In the genomic region with DNA sequence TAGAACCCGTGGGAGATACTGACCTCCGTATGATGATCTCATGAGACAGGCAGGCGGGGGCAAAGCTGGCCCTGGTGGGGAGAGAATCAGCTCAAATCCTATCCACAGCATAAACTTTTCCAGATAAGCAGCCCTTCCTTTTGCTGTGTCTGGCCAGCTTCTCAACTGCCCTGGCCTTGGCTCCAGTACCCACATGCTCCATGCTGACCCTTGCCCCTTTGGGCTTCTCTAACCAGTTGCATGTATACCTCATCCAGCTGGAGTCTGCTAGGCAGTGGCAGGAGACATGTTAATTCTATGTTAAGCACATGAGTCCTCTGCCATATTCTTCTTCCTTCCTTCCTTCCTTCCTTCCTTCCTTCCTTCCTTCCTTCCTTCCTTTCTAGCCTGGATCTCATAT, we compare ENCODE assay signal across 26 mouse cellular contexts. TPM values are rescaled to one million over a fixed set of nuclear protein-coding genes. Genes with fewer than 3 reads are reported as not detected.
DNase-seq lines count a peak whose midpoint lies in the region; ATAC-seq and TF ChIP-seq lines count a peak whose summit lies in the region.
"Had no signal": no experiment of that assay in that cellular context is flagged by ENCODE, and none has a peak within 500 bp of the region (broad histone marks: within the 10 kb centered on the region; RNA-seq: fewer than 3 reads in every experiment).

No protein-coding gene starts in this region.

- no peaks in the 10 kb centered on the region for H3K9me3 ChIP-seq in kidney, embryonic 14.5 days (ENCODE audit: control insufficient read depth, low read length)
- H3K9me3 ChIP-seq: embryonic facial prominence, embryonic 10.5 days; embryonic facial prominence, embryonic 12.5 days; forebrain, embryonic 12.5 days had no signal

- H3K9ac ChIP-seq in kidney, embryonic 14.5 days (ENCODE audit: low read depth, low read length), result no peak overlapping the region
- no peak overlapping the region for H3K9ac ChIP-seq in liver, adult 2 months (ENCODE audit: low read depth, low read length)
- H3K9ac ChIP-seq: embryonic facial prominence, embryonic 12.5 days; forebrain, embryonic 12.5 days; forebrain, postnatal 0 days had no signal

- H3K27ac ChIP-seq in kidney, embryonic 14.5 days (ENCODE audit: low read depth, low read length), result no peak overlapping the region
- H3K27ac ChIP-seq in liver, adult 2 months (replicated peaks; ENCODE audit: insufficient read depth, low read depth, low read length), result no peak overlapping the region
- H3K27ac ChIP-seq: embryonic facial prominence, embryonic 10.5 days; embryonic facial prominence, embryonic 12.5 days; forebrain, embryonic 12.5 days had no signal

- no peak overlapping the region for H3K4me2 ChIP-seq in kidney, embryonic 14.5 days (replicated peaks; ENCODE audit: low read depth, low read length)
- H3K4me2 ChIP-seq: embryonic facial prominence, embryonic 12.5 days; forebrain, embryonic 12.5 days had no signal

- H3K4me1 ChIP-seq in kidney, embryonic 14.5 days (ENCODE audit: control insufficient read depth, insufficient read depth, low read length), result peaks cover 5% of the 10 kb centered on the region; the same call in 1 of the 2 replicates
- H3K4me1 ChIP-seq in liver, adult 2 months (ENCODE audit: control insufficient read depth, insufficient read depth, low read length), result no peaks in the 10 kb centered on the region
- H3K4me1 ChIP-seq: embryonic facial prominence, embryonic 12.5 days had no signal

- H3K36me3 ChIP-seq in kidney, embryonic 14.5 days (ENCODE audit: control insufficient read depth, insufficient read depth, low read length), result no peaks in the 10 kb centered on the region
- no peaks in the 10 kb centered on the region; the same call in 1 of the 2 replicates for H3K36me3 ChIP-seq in liver, adult 2 months (ENCODE audit: control insufficient read depth, insufficient read depth, low read length)
- H3K36me3 ChIP-seq: embryonic facial prominence, embryonic 10.5 days; embryonic facial prominence, embryonic 12.5 days; forebrain, embryonic 12.5 days had no signal

- TF ChIP-seq CTCF in liver, adult 2 months (IDR thresholded peaks at IDR 0.05; ENCODE audit: low read depth, low read length), result no peak

- TF ChIP-seq POLR2A in liver, adult 2 months (IDR thresholded peaks at IDR 0.05; ENCODE audit: extremely low read depth, insufficient read depth, low read length), result no peak

- no peak overlapping the region for H3K4me3 ChIP-seq in kidney, embryonic 14.5 days (ENCODE audit: low read length)
- H3K4me3 ChIP-seq in liver, adult 2 months (ENCODE audit: insufficient read depth, low read depth, low read length), result no peak overlapping the region
- H3K4me3 ChIP-seq: embryonic facial prominence, embryonic 10.5 days; embryonic facial prominence, embryonic 12.5 days; forebrain, embryonic 12.5 days had no signal

- DNase-seq in kidney, adult 11 months, result peak; percentile 49
- peak; percentile 33 for DNase-seq in kidney, postnatal 14 days
- DNase-seq in kidney, postnatal 10 days, result no peak
- DNase-seq in liver, adult 2 months (ENCODE audit: extremely low read depth, low read depth, low spot score), result peak; percentile 55
- DNase-seq in liver (no peak), adipocyte (ENCODE audit: low spot score) (peak; percentile 42)
- no peak for DNase-seq in natural killer cell, adult 2 months (ENCODE audit: low spot score in 2 of 2)
- DNase-seq: adrenal gland, adult 2 months; adrenal gland, postnatal 10 days; adrenal gland, postnatal 25 days; cerebellum, adult 11-12 months; cerebellum, adult 2 months; cerebellum, adult 9-10 months; cerebellum, postnatal 10 days; cerebellum, postnatal 25 days; forebrain, postnatal 0 days had no signal

- H3K79me2 ChIP-seq in liver, adult 2 months (ENCODE audit: control insufficient read depth, insufficient read depth, low read length), result no peaks in the 10 kb centered on the region

- WGBS in kidney, embryonic 14.5 days, result 74% methylated on average over 3 of the region's 3 CpGs
- WGBS in liver, adult 2 months, result 72% methylated on average over 3 of the region's 3 CpGs

- H3K27me3 ChIP-seq in kidney, embryonic 14.5 days (ENCODE audit: control insufficient read depth, insufficient read depth, low read length), result peaks cover 18% of the 10 kb centered on the region
- H3K27me3 ChIP-seq in liver, adult 2 months (ENCODE audit: control insufficient read depth, insufficient read depth, low read length), result no peaks in the 10 kb centered on the region

- ATAC-seq in kidney, embryonic 14.5 days (ENCODE audit: low FRiP score, low TSS enrichment), result no peak
- ATAC-seq: activated CD4-positive, CD25-positive, alpha-beta regulatory T cell, adult 4 months; forebrain, embryonic 14.5 days; forebrain, postnatal 0 days had no signal

RNA-seq across cellular contexts. Expression of a gene that starts 6.2 kb away (rescaled TPM):
- 6.9 and 9.9 TPM in 2 replicates for polyA plus RNA-seq in kidney, embryonic 14.5 days (2014; fragmentation: Nextera tagmentation; extraction: Ambion mirVana)
- total RNA-seq in liver, adult 2 months (2014; rRNA removed), result 29.8 and 34.9 TPM in 2 replicates
- polyA plus RNA-seq in liver, adult 2 months (2012; rRNA removed), result 56.0 and 61.6 TPM in 2 replicates
- total RNA-seq: MEL had no signal
- polyA plus RNA-seq: activated CD4-positive, CD25-positive, alpha-beta regulatory T cell, adult 4 months had no signal

RNA-seq across cellular contexts. Expression of a gene that starts 6.8 kb away (rescaled TPM):
- not detected in 2 replicates for polyA plus RNA-seq in kidney, embryonic 14.5 days (2014; fragmentation: Nextera tagmentation; extraction: Ambion mirVana)
- total RNA-seq in liver, adult 2 months (2014; rRNA removed), result not detected in 2 replicates
- not detected in 2 replicates for polyA plus RNA-seq in liver, adult 2 months (2012; rRNA removed)
- total RNA-seq: adrenal gland, postnatal 25 days; ES-E14; MEL had no signal
- polyA plus RNA-seq: activated CD4-positive, CD25-positive, alpha-beta regulatory T cell, adult 4 months; C2C12; embryonic facial prominence, embryonic 10.5 days; embryonic facial prominence, embryonic 12.5 days; forebrain, embryonic 12.5 days; Patski had no signal

RNA-seq across cellular contexts. Expression of a gene that starts 11.2 kb away (rescaled TPM):
- 19.9 and 21.8 TPM in 2 replicates for polyA plus RNA-seq in kidney, embryonic 14.5 days (2014; fragmentation: Nextera tagmentation; extraction: Ambion mirVana)
- total RNA-seq in liver, adult 2 months (2014; rRNA removed), result 0.47 and 2.6 TPM in 2 replicates
- 0.25 and 0.61 TPM in 2 replicates for polyA plus RNA-seq in liver, adult 2 months (2012; rRNA removed)

RNA-seq across cellular contexts. Expression of a gene that starts 18.0 kb away (rescaled TPM):
- polyA plus RNA-seq in kidney, embryonic 14.5 days (2014; fragmentation: Nextera tagmentation; extraction: Ambion mirVana), result 107 and 124 TPM in 2 replicates
- total RNA-seq in liver, adult 2 months (2014; rRNA removed), result 49.3 and 56.6 TPM in 2 replicates
- polyA plus RNA-seq in liver, adult 2 months (2012; rRNA removed), result 131 and 142 TPM in 2 replicates

RNA-seq across cellular contexts. Expression of a gene that starts 21.3 kb away (rescaled TPM):
- polyA plus RNA-seq in kidney, embryonic 14.5 days (2014; fragmentation: Nextera tagmentation; extraction: Ambion mirVana), result 26.9 and 27.9 TPM in 2 replicates
- 41.9 and 44.2 TPM in 2 replicates for total RNA-seq in liver, adult 2 months (2014; rRNA removed)
- polyA plus RNA-seq in liver, adult 2 months (2012; rRNA removed), result 60.5 and 64.2 TPM in 2 replicates

Comparison
In these comparisons a context has a peak if more than half of its experiments do, and no peak if none do; other contexts are left out.
1. DNase-seq: peak in kidney, adult 11 months (single experiment), kidney, postnatal 14 days (single experiment), liver, adult 2 months (single experiment) and adipocyte (single experiment); none in kidney, postnatal 10 days (single experiment), liver (single experiment) and natural killer cell, adult 2 months (0 of 2).
2. RNA of a gene that starts 11.2 kb away (polyA plus RNA-seq): 19.9 to 21.8 TPM in kidney, embryonic 14.5 days; 0.25 to 0.61 TPM in liver, adult 2 months; every median in the first group is over 10 times any median in the second.